Mouse (Mus musculus): ENCODE results near the gene Chid1. TPM values are rescaled to one million over a fixed set of nuclear protein-coding genes. Genes with fewer than 3 reads are reported as not detected.
A peak's percentile ranks its signal among the peaks of the same experiment; 100 is the strongest.

The Chid1 gene
- total and polyA plus RNA-seq, 3 experiments = 37.4 to 69.2 (median 50.7) TPM

GRCm38 (mm10) chr7:141558946-141559345 is 19.3 kb upstream of the Chid1 start:
- no peak for DNase-seq

DNA sequence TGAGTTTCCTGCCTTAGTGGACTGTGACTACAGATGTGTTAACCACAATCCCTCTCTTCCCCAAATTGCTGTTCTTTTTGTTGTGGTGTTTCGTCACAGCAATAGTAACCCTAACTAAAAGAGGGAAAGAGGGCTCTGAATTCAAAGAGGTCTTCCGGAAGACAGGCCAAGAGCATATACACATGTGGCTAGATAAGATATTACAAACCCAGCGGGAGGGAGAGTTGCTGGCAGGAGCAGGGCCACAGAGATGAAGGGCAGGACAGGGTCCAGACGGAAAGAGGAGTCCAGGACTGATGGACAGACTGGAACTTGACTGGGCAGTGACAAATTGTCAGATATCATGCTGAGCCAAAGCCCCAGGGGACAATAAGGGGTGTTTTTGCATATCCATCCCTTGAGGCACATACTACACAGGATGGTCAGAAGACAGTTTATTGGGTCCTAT is 18.7 kb upstream of the Chid1 start:
- DNase-seq = no peak

GRCm38 (mm10) chr7:141550464-141550863 is 10.8 kb upstream of the Chid1 start:
- no peak for DNase-seq

DNA sequence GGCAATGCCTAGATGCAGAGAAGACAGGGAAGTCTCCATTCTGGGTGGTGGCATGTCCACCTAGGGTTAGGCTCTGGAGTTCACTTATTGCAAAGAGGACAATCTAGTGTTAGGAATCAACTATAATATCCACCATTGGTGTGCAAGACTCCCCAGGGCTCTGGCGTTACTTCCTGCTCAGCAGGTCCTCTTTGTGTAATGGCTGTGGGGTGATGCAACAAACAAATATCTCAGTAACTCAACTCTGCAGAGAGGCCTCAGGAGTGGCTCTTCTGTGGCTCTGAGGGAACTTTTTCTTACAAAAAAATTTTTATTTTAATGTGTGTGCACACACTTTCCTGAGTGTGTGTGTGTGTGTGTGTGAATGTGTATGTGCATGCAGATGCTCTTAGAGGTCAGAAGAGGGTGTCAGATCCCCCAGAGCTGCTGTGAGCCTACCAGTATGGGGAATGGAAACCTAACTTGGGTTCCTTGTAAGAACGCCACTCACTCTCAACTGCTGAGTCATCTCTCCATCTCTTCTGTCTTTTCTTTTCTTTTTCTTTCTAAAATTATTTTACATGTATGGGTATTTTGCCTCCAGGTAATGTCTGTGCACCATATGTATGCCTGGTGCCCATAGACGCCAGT is 9.9 kb upstream of the Chid1 start:
- no peak for DNase-seq

GRCm38 (mm10) chr7:141544654-141545053 is 5.0 kb upstream of the Chid1 start:
- no peak for DNase-seq

GRCm38 (mm10) chr7:141542588-141542987 is 2.9 kb upstream of the Chid1 start:
- DNase-seq = no peak

- DNase-seq = no peak
Measured at GRCm38 (mm10) chr7:141541681-141542080, 2.0 kb upstream of the Chid1 start.

- peak; percentile 42 for DNase-seq
Measured at GRCm38 (mm10) chr7:141540312-141541081, 840 bp upstream of the Chid1 start.

DNA sequence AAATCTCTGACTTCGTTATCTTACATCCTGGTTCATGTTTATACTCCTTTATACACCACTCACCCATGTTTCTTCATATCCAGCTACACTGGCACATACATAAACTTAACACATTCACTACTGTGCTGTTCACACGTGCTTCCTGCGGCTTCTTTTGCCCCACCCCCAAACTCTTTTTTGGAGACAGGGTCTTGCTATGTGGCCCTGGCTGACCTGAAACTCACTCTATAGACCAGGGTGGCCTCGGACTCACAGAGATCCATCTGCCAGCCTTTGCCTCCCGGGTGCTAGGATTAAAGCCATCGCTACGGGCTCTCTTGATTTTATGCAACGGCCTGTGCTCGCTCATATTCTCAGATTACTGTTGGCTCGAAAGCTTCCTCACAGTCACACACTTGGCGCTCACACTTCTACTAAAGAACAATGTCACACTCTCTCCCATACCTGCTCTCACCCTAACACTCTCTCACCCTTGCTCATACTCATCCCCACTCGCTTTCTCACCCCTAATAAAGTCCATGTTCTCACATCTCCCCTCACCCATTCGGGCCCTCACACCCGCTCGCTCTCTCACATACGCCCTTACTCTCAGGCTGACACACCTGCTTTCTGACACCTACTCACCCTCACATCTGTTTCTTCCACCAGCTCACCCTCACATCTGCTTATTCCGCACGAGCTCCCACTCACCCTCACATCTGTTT is 653 bp downstream of the Chid1 start:
- no peak for DNase-seq

- no peak for DNase-seq
Measured at GRCm38 (mm10) chr7:141535570-141535969, 4.1 kb downstream of the Chid1 start.

- DNase-seq = no peak
Measured at GRCm38 (mm10) chr7:141525580-141525925, 14.1 kb downstream of the Chid1 start.

DNA sequence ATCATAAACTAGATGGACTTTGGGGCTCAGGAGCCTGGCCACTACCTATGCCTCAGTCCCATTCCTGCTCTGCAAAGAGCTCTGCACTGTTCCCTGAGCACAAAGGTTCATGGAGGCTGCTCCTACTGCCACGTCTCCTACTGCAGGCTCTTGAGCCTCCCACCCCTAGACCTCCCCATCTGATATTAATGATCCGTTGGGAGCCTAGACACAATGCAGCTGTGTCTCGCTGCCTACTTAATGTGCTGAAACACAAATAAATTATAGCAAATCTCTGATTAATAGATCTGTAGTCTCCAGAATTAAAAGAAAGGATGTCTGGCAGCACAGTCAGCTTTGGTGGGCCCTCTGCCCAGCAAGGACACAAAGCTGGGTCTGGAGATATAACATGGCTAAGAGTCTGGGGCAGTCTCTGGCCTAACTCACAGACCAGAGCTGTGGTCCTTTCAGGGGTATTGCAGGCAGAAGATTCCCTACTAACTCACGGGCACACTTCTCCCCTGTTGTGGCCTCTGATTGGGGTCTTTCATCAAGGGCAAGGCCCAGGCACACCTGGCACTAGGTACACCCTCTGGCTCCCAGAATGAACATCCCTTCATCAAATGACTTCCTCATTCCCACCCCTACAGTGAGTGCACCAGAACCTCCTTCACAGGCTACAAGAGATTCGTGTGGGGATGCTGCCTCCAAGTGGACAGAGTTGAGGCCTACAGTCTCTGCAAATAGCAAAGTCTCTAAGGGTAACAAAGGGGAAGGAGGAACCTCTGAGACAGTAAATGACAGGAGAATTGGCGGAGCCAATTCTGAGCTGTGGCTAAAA is 14.7 kb downstream of the Chid1 start:
- peak; percentile 81 for DNase-seq

- DNase-seq = no peak
Measured at GRCm38 (mm10) chr7:141524271-141524670, 15.4 kb downstream of the Chid1 start.

DNA sequence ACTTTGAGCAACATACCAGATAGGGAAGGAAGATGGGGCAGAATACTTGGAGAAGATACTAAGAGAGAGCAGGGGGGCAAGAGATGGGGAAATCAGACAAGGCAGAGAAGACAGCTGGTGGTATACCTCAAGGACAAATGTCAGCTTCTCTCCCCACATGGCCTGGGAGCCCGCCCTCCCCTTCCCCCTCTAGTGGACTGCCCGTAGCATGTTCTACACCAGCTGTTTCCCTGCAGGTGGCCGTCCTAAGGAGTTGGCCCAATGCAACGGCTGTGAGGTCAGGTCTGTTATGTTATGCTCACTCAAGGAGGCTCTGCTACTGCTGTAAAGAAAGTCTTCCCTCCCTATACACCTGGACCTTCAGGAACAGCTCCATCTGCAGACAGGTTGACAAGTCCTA is 16.6 kb downstream of the Chid1 start:
- no peak for DNase-seq

DNA sequence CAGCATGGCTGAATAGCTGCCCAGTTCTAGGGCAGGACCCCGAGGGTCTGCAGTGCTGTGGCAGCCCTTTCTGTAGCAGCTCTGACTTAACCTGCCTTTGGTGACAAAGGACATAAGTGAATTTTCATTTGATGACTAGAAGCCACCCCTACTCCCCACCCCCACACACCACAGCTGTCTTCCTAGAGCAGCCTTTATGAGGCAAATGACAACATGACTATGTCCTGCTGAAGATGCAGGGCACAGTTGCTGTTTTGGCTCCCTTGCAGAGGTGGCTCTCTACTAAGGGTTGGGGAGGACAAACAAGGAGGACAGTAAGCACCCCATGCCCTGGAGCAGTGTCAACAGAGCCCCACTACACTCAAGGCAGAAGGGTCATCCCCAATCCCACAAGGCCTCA is 19.9 kb downstream of the Chid1 start:
- no peak for DNase-seq

- no peak for DNase-seq
Measured at GRCm38 (mm10) chr7:141518926-141519325, 20.7 kb downstream of the Chid1 start.

DNA sequence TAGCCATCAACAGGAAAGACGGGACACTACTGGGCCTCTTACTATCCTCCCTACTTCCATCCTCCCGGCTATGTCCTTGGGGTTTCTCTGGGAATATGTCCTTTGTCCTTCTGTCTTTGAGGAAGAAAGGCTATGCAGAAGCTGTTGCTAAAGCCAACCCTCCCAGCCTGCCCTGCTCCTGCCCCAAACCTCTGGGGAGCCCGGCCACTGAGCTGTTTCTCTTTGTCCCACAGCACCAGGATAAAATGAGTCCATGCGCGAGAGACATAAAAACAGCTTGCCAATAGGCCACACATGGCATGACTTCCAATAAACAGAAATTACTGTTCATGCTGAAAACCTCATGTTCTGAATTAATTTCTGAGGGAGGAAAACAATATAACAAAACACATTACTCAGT is 21.4 kb downstream of the Chid1 start:
- DNase-seq = no peak

DNA sequence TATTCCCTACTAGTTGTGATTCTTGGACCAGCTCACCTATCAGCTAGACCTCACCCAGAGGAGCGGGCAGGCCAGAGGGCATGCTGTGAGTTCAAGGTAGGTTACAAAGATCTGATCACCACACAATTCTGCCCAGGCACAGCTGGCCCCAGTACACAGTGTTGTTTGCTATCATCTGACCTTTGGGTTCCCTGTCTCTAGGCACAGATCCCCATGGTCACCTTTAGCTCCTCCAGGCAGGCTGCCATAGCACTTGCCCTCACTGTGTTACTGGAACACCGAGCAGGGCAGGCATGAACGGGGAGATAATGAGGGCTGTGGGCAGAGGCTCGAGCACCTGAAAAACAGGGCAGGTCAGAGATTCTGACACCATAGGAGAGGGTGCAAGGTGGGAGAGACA is 22.0 kb downstream of the Chid1 start:
- DNase-seq = peak; percentile 22

- DNase-seq = no peak
Measured at GRCm38 (mm10) chr7:141510681-141511191, 28.9 kb downstream of the Chid1 start.

DNA sequence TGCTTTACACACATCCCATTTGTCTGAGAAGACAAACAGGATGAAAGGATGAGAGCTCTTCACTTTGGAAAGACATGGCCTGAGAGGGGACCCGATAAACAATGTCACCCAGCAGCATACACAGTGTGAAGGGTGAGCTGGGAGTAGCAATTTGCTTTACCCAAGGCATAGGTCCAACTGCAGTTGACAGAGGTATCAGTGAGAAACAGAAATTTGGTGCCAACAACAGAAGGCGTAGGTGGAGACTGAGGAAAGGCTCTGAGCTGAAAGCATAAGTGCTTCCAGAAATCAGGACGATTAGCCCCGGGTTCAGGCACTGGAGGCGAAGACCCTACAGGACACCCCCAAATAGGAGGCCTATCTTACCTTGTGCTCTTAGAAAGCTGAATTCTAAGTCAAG is 29.5 kb downstream of the Chid1 start:
- DNase-seq = no peak

DNA sequence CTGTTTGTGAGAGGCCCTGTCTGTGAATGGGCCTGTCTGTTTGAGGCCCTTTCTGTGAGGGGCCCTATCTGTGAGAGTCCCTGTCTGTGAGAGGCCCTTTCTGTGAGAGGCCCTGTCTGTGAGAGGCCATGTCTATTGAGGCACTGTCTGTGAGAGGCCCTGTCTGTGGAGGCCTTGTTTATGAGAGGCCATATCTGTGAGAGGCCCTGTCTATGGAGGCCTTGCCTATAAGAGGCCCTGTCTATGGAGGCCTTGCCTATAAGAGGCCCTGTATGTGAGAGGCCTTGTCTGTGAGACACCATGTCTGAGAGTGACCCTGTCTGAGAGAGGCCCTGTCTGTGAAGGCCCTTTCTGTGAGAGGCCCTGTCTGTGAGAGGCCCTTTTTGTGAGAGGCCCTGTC is 31.5 kb downstream of the Chid1 start:
- no peak for DNase-seq

- no peak for DNase-seq
Measured at GRCm38 (mm10) chr7:141506278-141506677, 33.4 kb downstream of the Chid1 start.

Measured in adrenal gland, adult 2 months (tissue).